Mouse (Mus musculus) megakaryocyte, embryonic 14.5 days (primary cell): ENCODE results near the gene Trpv1.

Source experiments
- FLI1 ChIP-seq: IDR thresholded peaks from 2 replicates; pipeline ENCODE4 v1.6.1; 2012; ENCODE audit warnings: low read length, inconsistent platforms, mixed read lengths
- GATA1 ChIP-seq: IDR thresholded peaks from 3 replicates; pipeline ENCODE4 v1.6.1; 2012; ENCODE audit warnings: mixed read lengths, low read length, inconsistent platforms, borderline replicate concordance

- TF ChIP-seq FLI1 (no peak), GATA1 (no peak)
These were observed 49.8 kb downstream of the Trpv1 start for GRCm38 (mm10) chr11:73283926-73284325.
